In genomic region chr6:125603234-125603633, GRCm38 (mm10) we compare ENCODE assay signal across 8 mouse cellular contexts. TPM values are rescaled to one million over a fixed set of nuclear protein-coding genes. Genes with fewer than 3 reads are reported as not detected.
DNase-seq lines count a peak whose midpoint lies in the region; TF ChIP-seq lines count a peak whose summit lies in the region.

No protein-coding gene starts in this region.

- H3K27ac ChIP-seq in left cerebral cortex, adult 2 months: no peak overlapping the region
- H3K27ac ChIP-seq in macrophage: peak overlapping the region; percentile 22; the same call in 1 of the 2 replicates

- H3K4me3 ChIP-seq in left cerebral cortex, adult 2 months: no peak overlapping the region
- H3K4me3 ChIP-seq in macrophage (ENCODE audit: inconsistent target): peak overlapping the region; percentile 1; the same call in 1 of the 2 replicates

- no peaks in the 10 kb centered on the region for H3K79me2 ChIP-seq in macrophage (ENCODE audit: inconsistent target)

- H3K36me3 ChIP-seq in macrophage (ENCODE audit: inconsistent target): no peaks in the 10 kb centered on the region

- WGBS in macrophage (ENCODE audit: missing documents): 4% methylated on average over 18 of the region's 18 CpGs

- peak; percentile 89 for TF ChIP-seq CTCF in left cerebral cortex, adult 2 months (IDR thresholded peaks at IDR 0.05)

- DNase-seq in T-cell, adult 2 months (ENCODE audit: low spot score): peak; percentile 57
- peak; percentile 90 for DNase-seq in embryo, embryonic 10 days (ENCODE audit: low spot score)
- peak; percentile 91 for DNase-seq in gastrocnemius, postnatal 14 days
- DNase-seq in induced T-regulatory cell, adult 2 months (ENCODE audit: low read depth): peak; percentile 80
- peak; percentile 58 to 63 for DNase-seq in left cerebral cortex, adult 2 months (ENCODE audit: extremely low spot score in 1 of 2, low spot score in 2 of 2)
- peak; percentile 70 for DNase-seq in retina, postnatal 7 days (ENCODE audit: low read depth, low spot score)
- DNase-seq in urinary bladder, adult 18-20 months (ENCODE audit: low spot score in 2 of 2): peak; percentile 66 to 74

- intact Hi-C loops in gastrocnemius, postnatal 14 days (cut with DNase I; ENCODE audit: low total_unique reads): no loop called here
- intact Hi-C loops in left cerebral cortex, adult 2 months (cut with DNase I): loop anchor here (2.0 to 5.0 kb wide), 2 partner anchors 104 to 326 kb away; no protein-coding TSS in a partner anchor

RNA-seq across cellular contexts. Expression of gene Vwf, which starts 56.7 kb away (rescaled TPM):
- total RNA-seq in gastrocnemius, postnatal 14 days (2021): 10 to 100 TPM; 25.4 to 29.5 TPM
- 10 to 100 TPM; 13.7 to 14.6 TPM for total RNA-seq in left cerebral cortex, adult 2 months (2021)
- 100 to 1,000 TPM in 17 of 26 experiments, 10 to 100 TPM in 9; 31.9 to 305 (median 136) TPM for total RNA-seq in macrophage (2018; cell fraction: chromatin; rRNA removed)
- 10 to 100 TPM in 22 of 26 experiments, 1 to 10 TPM in 4; 5.7 to 59.9 (median 19.9) TPM for total RNA-seq in macrophage (2018; cell fraction: cytosol; rRNA removed)
- total RNA-seq in macrophage (2018; cell fraction: nucleus; rRNA removed): 100 to 1,000 TPM in 11 of 26 experiments, 10 to 100 TPM in 15; 19.3 to 220 (median 94.7) TPM
- polyA plus RNA-seq in macrophage (2018): 12.6 to 39.2 TPM (median 15.9 TPM) in 3 replicates
